Mouse (Mus musculus): ENCODE results near the gene Scrn2. TPM values are rescaled to one million over a fixed set of nuclear protein-coding genes. Genes with fewer than 3 reads are reported as not detected.

The Scrn2 gene
- polyA plus RNA-seq, 1 experiment from 2014 or later, result 15.0 TPM

Small RNAs within 50 kb of the gene (microRNA-seq; reads per million reads assigned to microRNA genes)
- 1.3 reads per million for gene Mir8103

Other genes starting within 250 kb of the Scrn2 start
- 70.6 and 76.7 TPM in 2 replicates for gene Cbx1, start 240.8 kb upstream of the Scrn2 start, polyA plus RNA-seq (2015; fragmentation: Nextera tagmentation; extraction: Ambion mirVana)
- 80.9 and 81.2 TPM in 2 replicates for gene Nfe2l1, start 200.0 kb upstream of the Scrn2 start, polyA plus RNA-seq (2015; fragmentation: Nextera tagmentation; extraction: Ambion mirVana)
- 19.9 and 20.5 TPM in 2 replicates for gene Copz2, start 180.1 kb upstream of the Scrn2 start, polyA plus RNA-seq (2015; fragmentation: Nextera tagmentation; extraction: Ambion mirVana)
- gene Cdk5rap3, start 113.4 kb upstream of the Scrn2 start, polyA plus RNA-seq (2015; fragmentation: Nextera tagmentation; extraction: Ambion mirVana), result 88.2 and 91.7 TPM in 2 replicates
- 0.17 and 0.30 TPM in 2 replicates for gene Prr15l, start 101.8 kb upstream of the Scrn2 start, polyA plus RNA-seq (2015; fragmentation: Nextera tagmentation; extraction: Ambion mirVana)
- 28.7 and 29.7 TPM in 2 replicates for gene Pnpo, start 86.0 kb upstream of the Scrn2 start, polyA plus RNA-seq (2015; fragmentation: Nextera tagmentation; extraction: Ambion mirVana)
- gene Sp2, start 47.0 kb upstream of the Scrn2 start, polyA plus RNA-seq (2015; fragmentation: Nextera tagmentation; extraction: Ambion mirVana), result 16.2 and 17.3 TPM in 2 replicates
- 0.37 TPM in 1 of 2 replicates, not detected in the other for gene Sp6, start 16.5 kb upstream of the Scrn2 start, polyA plus RNA-seq (2015; fragmentation: Nextera tagmentation; extraction: Ambion mirVana)
- gene Lrrc46, start 11.5 kb downstream of the Scrn2 start, polyA plus RNA-seq (2015; fragmentation: Nextera tagmentation; extraction: Ambion mirVana), result 3.4 and 3.8 TPM in 2 replicates
- 54.5 and 60.2 TPM in 2 replicates for gene Mrpl10, start 11.6 kb downstream of the Scrn2 start, polyA plus RNA-seq (2015; fragmentation: Nextera tagmentation; extraction: Ambion mirVana)
- gene Osbpl7, start 20.7 kb downstream of the Scrn2 start, polyA plus RNA-seq (2015; fragmentation: Nextera tagmentation; extraction: Ambion mirVana), result 12.8 and 14.1 TPM in 2 replicates
- gene Tbx21, start 85.4 kb downstream of the Scrn2 start, polyA plus RNA-seq (2015; fragmentation: Nextera tagmentation; extraction: Ambion mirVana), result 0.13 and 0.19 TPM in 2 replicates
- gene Tbkbp1, start 121.6 kb downstream of the Scrn2 start, polyA plus RNA-seq (2015; fragmentation: Nextera tagmentation; extraction: Ambion mirVana), result 11.7 and 12.1 TPM in 2 replicates
- 33.8 and 34.6 TPM in 2 replicates for gene Kpnb1, start 157.9 kb downstream of the Scrn2 start, polyA plus RNA-seq (2015; fragmentation: Nextera tagmentation; extraction: Ambion mirVana)

Measured in midbrain, embryonic 15.5 days (tissue).